Mouse (Mus musculus): ENCODE data around the gene Nckipsd. TPM values are rescaled to one million over a fixed set of nuclear protein-coding genes. Genes with fewer than 3 reads are reported as not detected.

Gene Nckipsd
- polyA plus RNA-seq, 1 experiment from 2014 or later: 34.9 TPM

DNA sequence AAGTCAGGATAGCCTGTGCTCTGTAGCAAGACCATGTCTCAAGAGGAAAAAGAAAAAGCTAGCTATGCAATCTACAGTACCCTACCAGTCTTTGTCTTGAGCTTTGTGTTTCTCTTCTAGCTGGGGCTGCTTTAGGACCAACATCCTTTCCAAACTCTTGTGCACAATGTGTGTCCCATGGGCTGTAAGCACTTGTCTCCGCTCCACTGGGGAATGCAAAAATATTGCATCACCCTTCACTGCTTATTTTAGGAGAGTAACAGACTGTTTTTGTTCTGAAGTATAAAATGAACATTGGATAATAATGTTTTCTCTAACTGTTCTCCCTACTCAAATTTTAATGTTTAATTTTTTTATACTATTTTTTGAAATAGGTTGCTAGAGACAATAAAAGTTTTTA lies 21.7 kb upstream of the Nckipsd start:
- Histone ChIP-seq H3K27ac (no peak overlapping the region), H3K36me3 (replicated peaks) (no peaks in the 10 kb centered on the region), H3K27me3 (replicated peaks) (no peaks in the 10 kb centered on the region), H3K9me3 (no peaks in the 10 kb centered on the region), H3K4me3 (peak overlapping the region; percentile 88), H3K4me2 (peak overlapping the region; percentile 72), H3K4me1 (peaks cover 73% of the 10 kb centered on the region), H3K9ac (no peak overlapping the region)
- WGBS: 83% methylated on average over 1 of the region's 1 CpGs
- no peak for ATAC-seq (replicated peaks)

DNA sequence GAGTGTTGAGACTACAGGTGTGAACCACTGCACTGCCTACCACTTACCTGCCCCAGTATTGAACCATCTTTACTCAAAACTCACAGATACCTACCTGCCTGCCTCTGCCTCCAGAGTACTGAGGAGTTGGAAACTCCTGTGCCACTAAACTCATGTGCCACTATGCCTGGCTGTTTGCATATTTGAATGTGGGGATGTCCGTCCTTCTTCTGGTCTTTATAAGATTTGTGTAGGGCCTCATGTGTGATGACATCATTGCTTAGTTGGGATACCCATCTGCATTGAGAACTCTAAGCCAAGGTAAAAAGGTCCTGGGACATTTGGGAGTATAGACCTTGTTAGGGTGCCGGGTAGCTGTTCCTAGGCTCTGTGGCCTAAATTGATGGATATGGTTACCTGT lies 21.1 kb upstream of the Nckipsd start:
- no peak for ATAC-seq (replicated peaks)
- H3K27ac ChIP-seq: no peak overlapping the region

DNA sequence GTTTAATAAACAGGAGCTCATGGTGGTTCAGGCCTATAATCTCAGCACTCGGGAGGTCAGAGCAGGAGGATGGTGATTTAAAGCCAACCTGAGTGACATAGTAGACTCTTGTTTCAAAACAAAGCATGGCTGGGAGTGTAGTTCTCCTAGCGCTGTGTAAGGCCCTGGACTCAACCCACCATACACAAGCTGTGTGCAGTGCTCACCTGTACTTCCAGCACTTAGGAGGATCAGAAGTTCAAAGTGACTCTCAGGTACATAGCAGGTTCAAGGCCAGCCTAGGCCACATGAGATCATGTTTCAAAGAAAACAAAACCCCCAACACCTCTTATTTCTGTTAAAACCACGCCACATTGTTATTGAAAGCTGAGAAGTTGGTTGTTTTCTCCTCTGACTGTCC lies 19.5 kb upstream of the Nckipsd start:
- WGBS: 77% methylated on average over 3 of the region's 3 CpGs

More for the DNA sequence above, 21.1 kb upstream of the Nckipsd start:
- H3K9ac ChIP-seq: no peak overlapping the region
- H3K4me2 ChIP-seq: peak overlapping the region; percentile 72
- peak overlapping the region; percentile 2; the same call in 1 of the 2 replicates for H3K4me3 ChIP-seq
- H3K27me3 ChIP-seq (replicated peaks): no peaks in the 10 kb centered on the region
- 90% methylated on average over 2 of the region's 2 CpGs for WGBS
- no peaks in the 10 kb centered on the region for H3K36me3 ChIP-seq (replicated peaks)
- H3K4me1 ChIP-seq: peaks cover 79% of the 10 kb centered on the region
- H3K9me3 ChIP-seq: no peaks in the 10 kb centered on the region

DNA sequence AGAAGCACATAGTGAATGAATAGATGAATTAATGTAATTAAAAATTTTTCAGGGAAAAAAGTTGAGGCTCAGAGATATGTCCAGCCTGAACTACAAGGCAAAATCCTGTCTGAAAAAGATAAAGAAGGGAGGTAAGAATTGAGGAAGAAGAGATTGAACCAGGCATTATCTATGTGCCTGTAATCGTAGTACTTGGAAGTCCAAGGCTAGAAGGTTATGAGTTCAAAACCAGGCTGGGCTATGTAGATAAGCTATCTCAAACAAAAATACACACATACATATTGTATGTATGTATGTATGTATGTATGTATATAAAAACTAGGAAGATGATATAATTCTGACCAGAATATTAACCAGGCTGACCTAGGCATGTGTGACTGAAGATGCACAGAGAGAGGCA lies 15.9 kb upstream of the Nckipsd start:
- no peak overlapping the region for H3K9ac ChIP-seq
- peaks cover 96% of the 10 kb centered on the region for H3K4me1 ChIP-seq
- no peak for ATAC-seq (replicated peaks)
- WGBS: 85% methylated on average over 1 of the region's 1 CpGs
- H3K4me3 ChIP-seq: no peak overlapping the region
- no peaks in the 10 kb centered on the region for H3K9me3 ChIP-seq
- H3K27ac ChIP-seq: no peak overlapping the region
- no peaks in the 10 kb centered on the region for H3K27me3 ChIP-seq (replicated peaks)
- H3K4me2 ChIP-seq: no peak overlapping the region
- H3K36me3 ChIP-seq (replicated peaks): no peaks in the 10 kb centered on the region

More for the DNA sequence above, 19.5 kb upstream of the Nckipsd start:
- Histone ChIP-seq H3K36me3 (replicated peaks) (no peaks in the 10 kb centered on the region), H3K27me3 (replicated peaks) (no peaks in the 10 kb centered on the region), H3K4me3 (no peak overlapping the region), H3K9ac (no peak overlapping the region), H3K4me2 (peak overlapping the region; percentile 72), H3K9me3 (no peaks in the 10 kb centered on the region), H3K4me1 (peaks cover 84% of the 10 kb centered on the region), H3K27ac (no peak overlapping the region)
- ATAC-seq (replicated peaks): no peak

DNA sequence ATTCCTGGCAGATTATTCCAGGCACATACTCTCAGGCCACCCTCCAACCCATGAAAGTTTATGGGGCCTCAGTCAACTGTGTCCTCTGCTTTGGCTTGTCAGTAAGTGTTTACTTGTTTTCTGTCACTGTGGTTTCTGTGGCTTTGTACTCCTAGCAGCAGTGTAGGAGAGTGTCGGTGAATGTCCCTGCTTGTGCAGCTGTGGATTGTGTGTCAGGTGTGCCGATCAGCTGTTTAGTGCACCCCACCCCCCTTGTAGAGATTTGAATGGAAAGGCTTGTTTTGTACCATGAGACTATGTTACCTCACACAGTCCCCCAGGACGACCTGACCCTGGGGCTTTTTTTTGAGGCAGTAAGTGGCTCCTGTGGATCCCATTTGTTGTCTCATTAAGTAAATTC lies 15.4 kb upstream of the Nckipsd start:
- Histone ChIP-seq H3K4me1 (peaks cover 92% of the 10 kb centered on the region), H3K36me3 (replicated peaks) (0 out of 2 replicates have a peak, but pooled peaks cover 2% of the 10 kb centered on the region), H3K9me3 (no peaks in the 10 kb centered on the region), H3K4me3 (no peak overlapping the region), H3K27me3 (replicated peaks) (no peaks in the 10 kb centered on the region), H3K4me2 (no peak overlapping the region), H3K9ac (no peak overlapping the region), H3K27ac (no peak overlapping the region)
- WGBS: 45% methylated on average over 3 of the region's 3 CpGs
- ATAC-seq (replicated peaks): no peak

DNA sequence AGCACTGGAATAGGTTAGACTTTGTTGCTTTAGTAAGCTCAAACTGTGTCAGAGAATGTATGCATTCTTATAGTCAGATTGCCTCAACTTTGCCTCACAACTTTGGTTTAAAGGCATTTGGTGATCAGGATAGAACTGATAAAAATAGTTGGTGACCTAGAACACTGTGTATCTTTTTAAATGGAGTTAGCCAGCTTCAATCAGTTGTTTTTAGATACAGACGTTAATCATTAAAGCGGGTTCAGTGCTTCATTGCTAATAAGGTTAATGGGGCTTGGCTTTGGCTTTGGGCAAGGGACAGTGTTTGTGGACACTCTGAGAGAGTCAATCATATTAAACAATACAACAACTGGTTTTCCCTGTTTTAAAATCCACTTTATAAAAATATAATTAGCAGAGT lies 12.9 kb upstream of the Nckipsd start:
- Histone ChIP-seq H3K27me3 (replicated peaks) (no peaks in the 10 kb centered on the region), H3K9me3 (no peaks in the 10 kb centered on the region), H3K4me2 (peak overlapping the region; percentile 17; the same call in 1 of the 2 replicates), H3K4me3 (no peak overlapping the region), H3K4me1 (peaks cover 67% of the 10 kb centered on the region), H3K9ac (no peak overlapping the region), H3K36me3 (replicated peaks) (peaks cover 20% of the 10 kb centered on the region; the same call in 1 of the 2 replicates), H3K27ac (no peak overlapping the region)
- WGBS: 60% methylated on average over 2 of the region's 2 CpGs
- no peak for ATAC-seq (replicated peaks)

DNA sequence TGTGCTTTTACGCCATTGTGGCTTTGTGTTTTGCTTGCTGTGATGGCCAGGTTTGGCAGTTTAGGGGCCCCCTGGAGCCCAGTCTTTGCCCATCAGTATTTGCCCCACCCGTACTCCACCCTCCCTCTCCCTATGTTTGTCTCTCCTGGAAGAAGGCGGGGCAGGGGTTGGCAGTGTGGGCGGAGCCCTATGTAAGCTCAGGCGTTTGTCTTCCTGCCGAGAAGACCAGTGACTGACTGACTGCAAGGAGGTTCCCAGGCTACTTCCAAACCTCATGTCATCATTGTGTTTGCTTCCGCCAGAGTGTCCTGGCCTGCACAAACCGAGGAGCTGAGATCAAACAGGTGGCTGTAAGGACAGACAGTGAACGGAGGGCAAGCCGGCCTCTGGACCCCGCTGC lies 12.4 kb upstream of the Nckipsd start:
- Histone ChIP-seq H3K4me3 (no peak overlapping the region), H3K4me1 (peaks cover 62% of the 10 kb centered on the region), H3K9me3 (no peaks in the 10 kb centered on the region), H3K36me3 (replicated peaks) (peaks cover 22% of the 10 kb centered on the region; the same call in 1 of the 2 replicates), H3K27ac (no peak overlapping the region), H3K4me2 (peak overlapping the region; percentile 17; the same call in 1 of the 2 replicates), H3K27me3 (replicated peaks) (no peaks in the 10 kb centered on the region), H3K9ac (no peak overlapping the region)
- 26% methylated on average over 11 of the region's 11 CpGs for WGBS
- ATAC-seq (replicated peaks): peak; percentile 55

DNA sequence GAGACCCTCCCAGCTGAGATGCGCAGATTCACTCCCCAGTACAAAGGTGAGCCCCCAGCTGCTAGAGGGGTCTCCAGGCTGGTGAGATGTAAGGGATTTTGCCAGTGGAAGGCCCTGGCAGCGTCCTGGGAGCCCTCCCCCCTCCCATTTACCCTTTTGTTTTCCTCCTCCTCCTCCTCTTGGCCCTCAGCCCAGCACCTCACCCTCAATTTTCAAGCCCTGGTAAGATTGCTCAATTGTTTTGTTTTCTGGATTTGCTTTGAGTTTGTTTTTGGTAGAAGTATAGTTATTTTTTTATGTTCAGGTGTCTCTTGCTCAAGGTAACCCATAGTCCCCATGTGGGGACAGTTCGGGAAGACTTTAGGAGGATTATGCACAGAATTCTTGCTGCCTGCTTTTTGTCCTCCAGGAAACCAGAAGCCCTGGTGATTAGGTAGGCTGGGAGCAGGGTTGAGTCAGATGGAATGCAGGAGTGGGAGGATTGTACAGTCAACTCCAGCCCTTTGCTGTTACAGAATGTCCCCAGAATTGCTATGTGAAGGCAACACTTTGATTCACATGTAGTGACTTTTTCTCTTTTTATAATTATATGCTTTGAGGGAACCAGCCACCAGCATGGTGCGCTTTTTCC lies 11.7 kb upstream of the Nckipsd start:
- H3K4me2 ChIP-seq: no peak overlapping the region
- H3K27ac ChIP-seq: no peak overlapping the region
- no peak overlapping the region for H3K9ac ChIP-seq
- no peak overlapping the region for H3K4me3 ChIP-seq
- H3K27me3 ChIP-seq (replicated peaks): no peaks in the 10 kb centered on the region
- no peaks in the 10 kb centered on the region for H3K9me3 ChIP-seq
- H3K4me1 ChIP-seq: peaks cover 55% of the 10 kb centered on the region
- WGBS: 53% methylated on average over 4 of the region's 4 CpGs
- no peak for ATAC-seq (replicated peaks)
- peaks cover 28% of the 10 kb centered on the region; the same call in 1 of the 2 replicates for H3K36me3 ChIP-seq (replicated peaks)

DNA sequence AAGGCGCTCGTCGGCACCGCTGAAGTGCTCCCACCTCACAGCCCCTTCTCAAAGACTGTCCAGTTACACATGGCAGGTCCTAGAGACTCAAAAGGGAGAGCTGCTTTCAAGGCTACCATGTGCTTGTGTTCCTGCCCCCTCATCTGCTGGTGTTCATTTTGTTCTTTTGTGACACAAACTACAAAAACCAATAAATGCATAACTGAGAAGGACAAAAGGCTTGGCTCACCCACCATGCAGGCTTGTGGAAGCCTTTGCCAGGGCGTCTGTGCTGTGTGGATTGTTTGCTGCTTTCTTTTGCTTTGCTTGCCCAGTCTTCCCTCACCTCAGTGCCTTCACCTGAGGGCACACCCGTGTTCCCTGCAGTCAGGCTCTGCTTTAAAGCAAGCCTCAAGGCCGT lies 10.7 kb upstream of the Nckipsd start:
- Histone ChIP-seq H3K4me3 (no peak overlapping the region), H3K27me3 (replicated peaks) (no peaks in the 10 kb centered on the region), H3K9me3 (no peaks in the 10 kb centered on the region), H3K4me1 (peaks cover 45% of the 10 kb centered on the region), H3K36me3 (replicated peaks) (peaks cover 33% of the 10 kb centered on the region; the same call in 1 of the 2 replicates), H3K4me2 (no peak overlapping the region), H3K27ac (no peak overlapping the region), H3K9ac (no peak overlapping the region)
- no peak for ATAC-seq (replicated peaks)
- 85% methylated on average over 7 of the region's 7 CpGs for WGBS

DNA sequence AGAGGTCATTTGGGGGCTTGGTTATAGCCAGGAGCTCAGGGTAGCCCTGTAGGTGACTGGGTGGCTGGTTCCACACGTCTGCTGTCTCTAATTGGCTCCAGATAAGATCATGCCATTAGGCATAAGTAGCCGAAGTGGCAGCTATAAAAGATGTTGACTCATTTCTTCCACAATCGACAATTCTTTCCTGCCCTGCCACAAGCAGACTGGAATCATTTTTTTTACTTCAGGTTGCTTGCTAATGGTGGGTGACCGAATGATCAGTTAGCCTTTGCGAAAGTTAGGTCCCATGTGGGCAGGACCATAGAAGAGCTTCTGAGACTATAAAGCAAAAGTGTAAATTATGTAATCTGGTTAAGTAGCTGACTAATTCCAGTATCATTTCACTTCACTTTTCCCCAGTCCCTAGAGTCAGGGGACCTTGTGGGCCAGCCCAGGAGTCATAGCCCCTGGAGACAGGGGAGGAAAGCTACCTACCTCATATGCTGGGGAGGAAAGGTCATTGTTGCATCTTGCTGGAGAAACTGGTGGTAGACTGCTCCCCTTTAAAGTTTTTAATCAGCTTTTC lies 9.6 kb upstream of the Nckipsd start:
- Histone ChIP-seq H3K4me3 (no peak overlapping the region), H3K27me3 (replicated peaks) (no peaks in the 10 kb centered on the region), H3K4me2 (no peak overlapping the region), H3K9me3 (no peaks in the 10 kb centered on the region), H3K4me1 (peaks cover 34% of the 10 kb centered on the region), H3K27ac (no peak overlapping the region), H3K9ac (no peak overlapping the region), H3K36me3 (replicated peaks) (peaks cover 34% of the 10 kb centered on the region; the same call in 1 of the 2 replicates)
- WGBS: 81% methylated on average over 5 of the region's 5 CpGs
- ATAC-seq (replicated peaks): no peak

DNA sequence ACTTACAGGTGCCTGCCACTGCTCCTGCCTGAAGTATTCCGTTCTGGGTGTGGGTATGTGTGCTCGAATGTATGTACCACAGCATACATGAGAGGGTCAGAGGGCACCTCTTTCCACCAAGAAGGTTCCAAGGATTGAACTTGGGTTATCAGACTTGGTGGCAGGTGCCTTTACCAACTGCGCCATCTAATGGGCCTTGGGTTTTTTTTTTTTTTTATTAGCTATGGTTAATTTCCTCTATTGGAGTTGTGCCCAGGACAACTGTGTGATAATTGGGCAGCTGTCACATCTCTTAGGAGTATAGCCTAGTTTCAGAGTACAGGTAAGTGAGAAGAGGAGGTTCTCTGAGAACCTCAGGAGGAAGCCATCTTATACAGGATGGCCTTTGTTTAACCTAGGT lies 8.6 kb upstream of the Nckipsd start:
- H3K27me3 ChIP-seq (replicated peaks): no peaks in the 10 kb centered on the region
- no peak overlapping the region for H3K27ac ChIP-seq
- H3K4me1 ChIP-seq: peaks cover 24% of the 10 kb centered on the region
- ATAC-seq (replicated peaks): no peak
- peaks cover 44% of the 10 kb centered on the region; the same call in 1 of the 2 replicates for H3K36me3 ChIP-seq (replicated peaks)
- no peaks in the 10 kb centered on the region for H3K9me3 ChIP-seq
- no peak overlapping the region for H3K4me3 ChIP-seq
- no peak overlapping the region for H3K4me2 ChIP-seq
- WGBS: 86% methylated on average over 3 of the region's 3 CpGs
- no peak overlapping the region for H3K9ac ChIP-seq

DNA sequence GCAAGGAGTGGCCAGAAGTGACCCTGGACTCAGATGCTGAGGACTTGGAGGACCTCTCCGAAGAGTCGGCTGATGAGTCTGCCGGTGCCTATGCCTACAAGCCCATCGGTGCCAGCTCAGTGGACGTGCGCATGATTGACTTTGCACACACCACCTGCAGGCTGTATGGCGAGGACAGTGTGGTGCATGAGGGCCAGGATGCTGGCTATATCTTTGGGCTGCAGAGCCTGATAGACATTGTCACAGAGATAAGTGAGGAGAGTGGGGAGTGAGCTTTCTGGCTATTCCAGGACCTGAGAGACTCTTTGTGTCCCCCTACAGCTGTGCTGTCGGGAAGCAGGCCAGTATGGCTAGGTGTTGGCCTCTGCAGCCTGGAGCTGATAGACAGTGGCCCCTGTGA lies 2.4 kb upstream of the Nckipsd start:
- peaks cover 50% of the 10 kb centered on the region for H3K36me3 ChIP-seq (replicated peaks)
- H3K27ac ChIP-seq: no peak overlapping the region
- no peak overlapping the region for H3K4me3 ChIP-seq
- H3K9ac ChIP-seq: no peak overlapping the region
- H3K4me2 ChIP-seq: no peak overlapping the region
- no peaks in the 10 kb centered on the region for H3K27me3 ChIP-seq (replicated peaks)
- H3K9me3 ChIP-seq: no peaks in the 10 kb centered on the region
- WGBS: 91% methylated on average over 8 of the region's 8 CpGs
- peaks cover 15% of the 10 kb centered on the region for H3K4me1 ChIP-seq
- ATAC-seq (replicated peaks): no peak

DNA sequence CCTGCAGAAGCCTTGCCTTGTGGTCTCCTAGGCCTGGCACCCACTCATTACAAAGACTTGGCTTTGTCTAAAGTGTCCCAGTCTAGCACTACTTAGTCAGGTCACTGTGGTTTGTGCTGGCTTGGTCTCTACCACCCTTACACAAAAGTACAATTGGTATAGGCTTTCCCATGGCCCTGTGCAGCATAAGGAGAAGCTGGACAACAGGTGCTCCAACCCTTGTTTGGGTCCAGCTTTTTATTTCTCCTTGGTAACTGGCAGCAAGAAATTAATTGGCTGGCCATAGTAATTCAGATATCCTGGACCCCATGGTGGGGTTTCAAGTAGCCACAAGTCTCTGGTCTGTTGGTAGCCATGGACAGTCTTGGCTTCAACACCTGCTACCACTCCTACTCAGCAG lies 1.8 kb upstream of the Nckipsd start:
- no peaks in the 10 kb centered on the region for H3K27me3 ChIP-seq (replicated peaks)
- no peak overlapping the region for H3K27ac ChIP-seq
- no peak overlapping the region for H3K4me3 ChIP-seq
- no peak for ATAC-seq (replicated peaks)
- peaks cover 18% of the 10 kb centered on the region for H3K4me1 ChIP-seq
- H3K36me3 ChIP-seq (replicated peaks): peaks cover 48% of the 10 kb centered on the region
- no peak overlapping the region for H3K4me2 ChIP-seq
- H3K9me3 ChIP-seq: no peaks in the 10 kb centered on the region
- H3K9ac ChIP-seq: no peak overlapping the region

Measured in midbrain, embryonic 15.5 days (tissue).